26 mouse cellular contexts compared by ENCODE assay signal in genomic region chr13:102447310-102447709, GRCm38 (mm10).
DNase-seq lines count a peak whose midpoint lies in the region; ATAC-seq and TF ChIP-seq lines count a peak whose summit lies in the region.
"Had no signal": no experiment of that assay in that cellular context is flagged by ENCODE, and none has a peak within 500 bp of the region (broad histone marks: within the 10 kb centered on the region; RNA-seq: fewer than 3 reads in every experiment).

No protein-coding gene starts in this region.

- H3K4me1 ChIP-seq in kidney, embryonic 14.5 days (ENCODE audit: control insufficient read depth, insufficient read depth, low read length): peaks cover 2% of the 10 kb centered on the region; the same call in 1 of the 2 replicates
- no peaks in the 10 kb centered on the region for H3K4me1 ChIP-seq in limb, embryonic 14.5 days (ENCODE audit: control insufficient read depth, insufficient read depth, low read length)
- H3K4me1 ChIP-seq in limb, embryonic 10.5 days: peaks cover 27% of the 10 kb centered on the region
- H3K4me1 ChIP-seq: heart, embryonic 10.5 days; intestine, embryonic 15.5 days; liver, embryonic 15.5 days; neural tube, embryonic 15.5 days had no signal

- no peak overlapping the region for H3K4me2 ChIP-seq in kidney, embryonic 14.5 days (replicated peaks; ENCODE audit: low read depth, low read length)
- no peak overlapping the region for H3K4me2 ChIP-seq in limb, embryonic 14.5 days (replicated peaks; ENCODE audit: low read depth, low read length, severe bottlenecking)
- H3K4me2 ChIP-seq: hindbrain, embryonic 12.5 days; intestine, embryonic 15.5 days; liver, embryonic 15.5 days; midbrain, embryonic 15.5 days; neural tube, embryonic 15.5 days had no signal

- peak overlapping the region; percentile 86; the same call in 1 of the 2 replicates for H3K27ac ChIP-seq in kidney, embryonic 14.5 days (ENCODE audit: low read depth, low read length)
- H3K27ac ChIP-seq in limb, embryonic 14.5 days (replicated peaks; ENCODE audit: low read depth, low read length): no peak overlapping the region
- H3K27ac ChIP-seq in limb, embryonic 10.5 days: no peak overlapping the region
- H3K27ac ChIP-seq: heart, embryonic 10.5 days; hindbrain, embryonic 12.5 days; hindbrain, postnatal 0 days; intestine, embryonic 15.5 days; liver, embryonic 15.5 days; midbrain, embryonic 10.5 days; midbrain, embryonic 15.5 days; neural tube, embryonic 15.5 days had no signal

- no peaks in the 10 kb centered on the region for H3K27me3 ChIP-seq in kidney, embryonic 14.5 days (ENCODE audit: control insufficient read depth, insufficient read depth, low read length)
- no peaks in the 10 kb centered on the region for H3K27me3 ChIP-seq in limb, embryonic 14.5 days (ENCODE audit: control insufficient read depth, insufficient read depth, low read length)
- H3K27me3 ChIP-seq in limb, embryonic 10.5 days (ENCODE audit: low read depth, poor library complexity, severe bottlenecking): no peaks in the 10 kb centered on the region
- H3K27me3 ChIP-seq: hindbrain, embryonic 12.5 days; intestine, embryonic 15.5 days; liver, embryonic 15.5 days; midbrain, embryonic 15.5 days; neural tube, embryonic 15.5 days had no signal

- H3K36me3 ChIP-seq in kidney, embryonic 14.5 days (ENCODE audit: control insufficient read depth, insufficient read depth, low read length): no peaks in the 10 kb centered on the region
- H3K36me3 ChIP-seq in limb, embryonic 14.5 days (ENCODE audit: control insufficient read depth, insufficient read depth, low read length): no peaks in the 10 kb centered on the region
- H3K36me3 ChIP-seq in limb, embryonic 10.5 days: no peaks in the 10 kb centered on the region
- H3K36me3 ChIP-seq: heart, embryonic 10.5 days; hindbrain, embryonic 12.5 days; intestine, embryonic 15.5 days; liver, embryonic 15.5 days; midbrain, embryonic 10.5 days; midbrain, embryonic 15.5 days; neural tube, embryonic 15.5 days had no signal

- no peaks in the 10 kb centered on the region for H3K9me3 ChIP-seq in kidney, embryonic 14.5 days (ENCODE audit: control insufficient read depth, low read length)
- no peaks in the 10 kb centered on the region for H3K9me3 ChIP-seq in limb, embryonic 14.5 days (ENCODE audit: control insufficient read depth, low read length)
- no peaks in the 10 kb centered on the region for H3K9me3 ChIP-seq in limb, embryonic 10.5 days (replicated peaks)
- H3K9me3 ChIP-seq: heart, embryonic 10.5 days; hindbrain, embryonic 12.5 days; intestine, embryonic 15.5 days; liver, embryonic 15.5 days; midbrain, embryonic 10.5 days; midbrain, embryonic 15.5 days; neural tube, embryonic 15.5 days had no signal

- no peak for DNase-seq in kidney, adult 8-10 months
- peak; percentile 15 for DNase-seq in limb, embryonic 14.5 days (ENCODE audit: low spot score)
- DNase-seq in limb, embryonic 10.5 days (ENCODE audit: low spot score): no peak
- peak; percentile 41 for DNase-seq in NIH3T3 (ENCODE audit: low read depth)
- DNase-seq in kidney, postnatal 14 days: peak; percentile 25
- DNase-seq in cerebellum, adult 11-12 months: no peak
- DNase-seq: cerebellum, adult 2 months; cerebellum, postnatal 14 days; gastrocnemius, postnatal 25 days; heart, adult 11 months; heart, postnatal 36 days; layer of hippocampus, adult 9-11 months; retina, postnatal 1 day; right cerebral cortex, postnatal 14 days; thymus, adult 2 months; thymus, postnatal 36 days had no signal

- TF ChIP-seq POLR2A in limb, embryonic 14.5 days (IDR thresholded peaks at IDR 0.05; ENCODE audit: borderline replicate concordance, extremely low read depth, insufficient read depth, insufficient read length): no peak

- H3K9ac ChIP-seq in kidney, embryonic 14.5 days (ENCODE audit: low read depth, low read length): no peak overlapping the region
- H3K9ac ChIP-seq in limb, embryonic 14.5 days (ENCODE audit: low read depth, low read length, severe bottlenecking): no peak overlapping the region
- H3K9ac ChIP-seq: hindbrain, embryonic 12.5 days; intestine, embryonic 15.5 days; liver, embryonic 15.5 days; midbrain, embryonic 15.5 days; neural tube, embryonic 15.5 days had no signal

- 55% methylated on average over 5 of the region's 5 CpGs for WGBS in kidney, embryonic 14.5 days
- WGBS in limb, embryonic 14.5 days: 47% methylated on average over 5 of the region's 5 CpGs
- 48% methylated on average over 5 of the region's 5 CpGs for WGBS in limb, embryonic 10.5 days

- no peak overlapping the region for H3K4me3 ChIP-seq in kidney, embryonic 14.5 days (ENCODE audit: low read length)
- H3K4me3 ChIP-seq in limb, embryonic 14.5 days (replicated peaks; ENCODE audit: low read length): no peak overlapping the region
- H3K4me3 ChIP-seq in limb, embryonic 10.5 days: no peak overlapping the region
- H3K4me3 ChIP-seq: heart, embryonic 10.5 days; hindbrain, embryonic 12.5 days; intestine, embryonic 15.5 days; liver, embryonic 15.5 days; midbrain, embryonic 10.5 days; midbrain, embryonic 15.5 days; neural tube, embryonic 15.5 days had no signal

- peak; percentile 60; the same call in 1 of the 2 replicates for ATAC-seq in kidney, embryonic 14.5 days (ENCODE audit: low FRiP score, low TSS enrichment)
- ATAC-seq in limb, embryonic 14.5 days (ENCODE audit: low FRiP score, low read depth): no peak
- ATAC-seq: forebrain, embryonic 14.5 days; hindbrain, postnatal 0 days; intestine, embryonic 15.5 days; midbrain, embryonic 15.5 days had no signal

Comparison
In these comparisons a context has a peak if more than half of its experiments do, and no peak if none do; other contexts are left out.
1. DNase-seq: peak in limb, embryonic 14.5 days (single experiment), NIH3T3 (single experiment) and kidney, postnatal 14 days (single experiment); none in kidney, adult 8-10 months (0 of 2), limb, embryonic 10.5 days (single experiment) and cerebellum, adult 11-12 months (single experiment).